Mouse (Mus musculus) heart, embryonic 12.5 days (tissue): Measurements from ENCODE around the gene Psg22. TPM values are rescaled to one million over a fixed set of nuclear protein-coding genes. Genes with fewer than 3 reads are reported as not detected.
"Not testable (repeated sequence)": the region's sequence is repeated elsewhere in the genome, so short reads cannot be mapped to it uniquely, and the experiment has no call there.

Experiments
- ATAC-seq: fragments of 200-750 bp; cut with Nextera tagmentation; 2 replicates; pipeline ENCODE4 v1.8.0; 2017; ENCODE audit warnings: moderate TSS enrichment, moderate library complexity; ENCODE audit not compliant: insufficient number of reproducible peaks, low FRiP score
- H3K27ac ChIP-seq: fragments of 300-500 bp; sonication (generic); 2 replicates; pipeline ENCODE4 v1.5.1; 2016; ENCODE audit warnings: mild to moderate bottlenecking, moderate library complexity; ENCODE audit not compliant: poor library complexity, severe bottlenecking
- H3K27me3 ChIP-seq: fragments of 300-500 bp; sonication (generic); replicated peaks from 2 replicates; pipeline ENCODE4 v1.6.1; 2016; ENCODE audit warnings: mild to moderate bottlenecking, moderate library complexity
- H3K36me3 ChIP-seq: fragments of 300-500 bp; sonication (generic); 2 replicates; pipeline ENCODE4 v1.6.1; 2016; ENCODE audit warnings: mild to moderate bottlenecking, moderate library complexity
- H3K4me1 ChIP-seq: fragments of 300-500 bp; sonication (generic); replicated peaks from 2 replicates; pipeline ENCODE4 v1.6.1; 2016; ENCODE audit warnings: mild to moderate bottlenecking
- H3K4me2 ChIP-seq: fragments of 300-500 bp; sonication (generic); 2 replicates; pipeline ENCODE4 v1.6.1; 2016; ENCODE audit warnings: mild to moderate bottlenecking, moderate library complexity
- H3K4me3 ChIP-seq: fragments of 300-500 bp; sonication (generic); 2 replicates; pipeline ENCODE4 v1.5.1; 2016; ENCODE audit warnings: mild to moderate bottlenecking
- H3K9ac ChIP-seq: fragments of 300-500 bp; sonication (generic); 2 replicates; pipeline ENCODE4 v1.6.1; 2016; ENCODE audit warnings: mild to moderate bottlenecking, moderate library complexity
- H3K9me3 ChIP-seq: fragments of 300-500 bp; sonication (generic); replicated peaks from 2 replicates; pipeline ENCODE4 v1.6.1; 2016; ENCODE audit warnings: mild to moderate bottlenecking, moderate library complexity
- WGBS: fragments of 180-500 bp; shearing (Covaris S2); methylation state at CpG from one replicate; pipeline ENCODE4 v1.1.7; 2016; 5-methylcytosine and 5-hydroxymethylcytosine counted together
- polyA plus RNA-seq: library from polyadenylated mRNA; unstranded; fragments of >200 nt; fragmentation: Nextera tagmentation; extraction: Ambion mirVana; gene quantifications from 2 replicates; pipeline ENCODE4 v1.2.1, GENCODE M21; 2016

Psg22 gene
- polyA plus RNA-seq, 1 experiment from 2014 or later: not detected

DNA sequence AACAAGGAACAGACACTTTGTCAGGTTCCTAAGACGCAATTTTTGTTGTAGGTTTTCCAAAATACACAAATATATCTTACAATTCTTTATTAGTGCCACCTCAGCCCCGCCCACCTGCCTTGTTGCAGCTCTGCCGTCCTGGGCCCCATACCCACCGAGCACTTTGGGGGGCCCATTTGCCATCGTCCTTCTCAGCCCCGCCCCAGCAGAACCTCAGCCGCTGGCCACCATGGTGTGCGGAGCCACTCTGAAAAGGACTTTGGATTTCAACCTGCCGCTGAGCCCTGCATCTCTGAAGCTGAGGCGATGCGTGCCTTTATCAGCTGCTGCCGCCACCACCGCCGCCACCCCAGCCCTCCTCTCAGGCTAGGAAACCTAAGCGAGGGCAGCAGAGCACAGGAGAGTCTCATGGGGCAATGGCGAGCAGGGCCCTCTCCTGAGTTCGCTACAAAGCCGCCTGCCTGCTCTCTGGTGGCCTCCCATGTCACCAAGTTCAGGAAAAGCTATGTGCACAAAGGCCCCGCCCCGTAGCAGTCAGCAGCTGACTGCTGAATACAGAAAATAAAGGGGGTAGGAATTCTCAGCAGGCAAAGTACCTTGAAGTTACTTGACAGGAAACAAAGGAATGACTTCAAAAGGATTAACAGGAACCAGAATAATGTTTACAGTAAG, 28.4 kb downstream of the Psg22 start:
- peak; percentile 64; the same call in 1 of the 2 replicates for ATAC-seq
- Histone ChIP-seq H3K9me3 (no peaks in the 10 kb centered on the region), H3K4me1 (no peaks in the 10 kb centered on the region; the same call in 1 of the 2 replicates), H3K9ac (peak overlapping the region; percentile 52; the same call in 1 of the 2 replicates), H3K27me3 (peaks cover 16% of the 10 kb centered on the region), H3K27ac (no peak overlapping the region), H3K4me2 (peak overlapping the region; percentile 70), H3K4me3 (peak overlapping the region; percentile 41), H3K36me3 (no peaks in the 10 kb centered on the region)
- 9% methylated on average over 20 of the region's 20 CpGs for WGBS

- not testable (repeated sequence) for H3K4me2 ChIP-seq, H3K27ac ChIP-seq, H3K9ac ChIP-seq, H3K4me1 ChIP-seq, ATAC-seq, H3K36me3 ChIP-seq, H3K9me3 ChIP-seq, H3K4me3 ChIP-seq
- peaks cover 16% of the 10 kb centered on the region for H3K27me3 ChIP-seq
- 61% methylated on average over 2 of the region's 2 CpGs for WGBS
These were observed 29.5 kb downstream of the Psg22 start for GRCm38 (mm10) chr7:18747420-18747819.

DNA sequence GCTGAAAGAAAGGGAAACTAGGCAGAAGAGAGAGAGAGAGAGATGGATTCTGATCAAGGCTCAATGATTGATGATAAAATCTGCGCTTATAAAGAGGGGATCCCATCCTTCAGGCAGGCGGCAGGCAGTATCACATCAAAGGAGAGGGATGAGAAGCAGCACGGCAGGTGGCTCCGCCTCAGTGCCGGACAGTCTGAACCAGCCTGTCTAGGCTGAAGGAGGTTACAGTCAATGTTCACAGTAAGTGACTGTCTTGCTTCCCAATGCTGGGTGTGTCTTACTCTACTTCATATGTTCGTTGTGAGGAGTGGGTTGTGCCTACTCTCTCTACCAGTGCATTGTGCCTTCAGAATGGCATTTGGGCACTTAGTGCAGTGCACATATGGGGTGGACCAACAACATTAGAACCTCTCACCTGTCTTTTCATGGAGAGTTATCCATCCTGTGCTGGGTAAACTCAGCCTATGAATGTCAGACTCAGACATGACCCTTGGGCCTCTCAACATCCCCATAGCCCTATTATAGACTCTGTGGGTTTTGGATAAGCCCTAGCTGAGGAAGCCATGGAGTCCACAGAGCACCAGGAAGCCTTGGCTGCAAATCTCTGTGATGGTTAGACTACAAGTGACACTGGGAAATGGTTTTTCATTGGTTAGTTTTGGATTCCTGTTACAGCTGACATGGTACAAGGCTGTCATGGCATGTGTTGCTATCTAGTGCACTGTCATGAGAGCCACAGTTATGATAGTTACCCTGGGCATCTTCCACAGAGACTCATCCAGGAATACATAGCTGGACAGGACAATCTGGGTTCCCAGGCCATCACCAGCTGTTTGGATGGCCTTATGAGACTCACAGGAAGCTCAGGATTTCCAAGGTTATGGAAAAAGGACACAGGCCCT, 31.4 kb downstream of the Psg22 start:
- 0 out of 2 replicates have a peak overlapping the region, but pooled peaks have one; percentile 2 for H3K4me3 ChIP-seq
- H3K36me3 ChIP-seq: no peaks in the 10 kb centered on the region
- 0 out of 2 replicates have a peak, but pooled peaks have one; percentile 18 for ATAC-seq
- H3K9me3 ChIP-seq: no peaks in the 10 kb centered on the region
- H3K27ac ChIP-seq: no peak overlapping the region
- H3K4me1 ChIP-seq: no peaks in the 10 kb centered on the region; the same call in 1 of the 2 replicates
- peaks cover 16% of the 10 kb centered on the region for H3K27me3 ChIP-seq
- 19% methylated on average over 6 of the region's 6 CpGs for WGBS
- H3K4me2 ChIP-seq: peak overlapping the region; percentile 23; the same call in 1 of the 2 replicates
- H3K9ac ChIP-seq: no peak overlapping the region

DNA sequence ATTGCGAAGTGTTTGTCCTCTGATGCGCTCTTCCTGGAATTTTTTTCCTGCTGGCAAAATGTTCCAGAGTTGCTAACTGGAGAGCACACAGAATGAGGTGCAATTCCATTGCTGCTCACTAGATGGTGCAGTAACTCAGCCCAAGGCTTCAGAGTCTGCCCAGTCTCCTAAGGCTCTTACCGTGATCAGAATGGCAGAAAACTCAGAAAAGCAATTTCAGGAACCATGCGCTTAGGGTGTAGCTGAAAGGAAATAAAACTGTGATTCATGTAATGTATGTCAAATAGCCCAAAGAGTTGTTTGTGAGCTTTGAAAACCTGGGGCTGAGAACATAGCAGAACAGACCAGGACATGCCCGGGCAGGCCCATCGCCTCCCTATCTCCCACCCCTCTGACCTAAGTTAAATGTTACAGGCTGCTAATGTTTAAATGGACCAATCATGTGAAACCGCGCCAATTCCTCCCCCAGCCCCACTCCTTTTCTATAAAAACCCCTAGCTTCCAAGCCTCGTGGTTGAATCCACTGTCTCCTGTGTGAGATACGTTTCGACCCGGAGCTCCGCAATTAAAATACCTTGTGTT, 32.1 kb downstream of the Psg22 start:
- peaks cover 16% of the 10 kb centered on the region for H3K27me3 ChIP-seq
- not testable (repeated sequence) for H3K27ac ChIP-seq, H3K4me2 ChIP-seq, H3K4me1 ChIP-seq, H3K9ac ChIP-seq, H3K9me3 ChIP-seq, H3K36me3 ChIP-seq, H3K4me3 ChIP-seq
- ATAC-seq: peak; percentile 68; the same call in 1 of the 2 replicates
- 50% methylated on average over 11 of the region's 13 CpGs for WGBS

- not testable (repeated sequence) for ATAC-seq, H3K36me3 ChIP-seq, H3K4me1 ChIP-seq, H3K9me3 ChIP-seq, H3K27me3 ChIP-seq, H3K9ac ChIP-seq, H3K27ac ChIP-seq, H3K4me3 ChIP-seq, H3K4me2 ChIP-seq
- 76% methylated on average over 7 of the region's 7 CpGs for WGBS
These were observed 42.3 kb downstream of the Psg22 start for GRCm38 (mm10) chr7:18760152-18760551.

- H3K4me3 ChIP-seq, H3K27me3 ChIP-seq, H3K36me3 ChIP-seq, ATAC-seq, H3K27ac ChIP-seq, H3K9ac ChIP-seq, H3K4me2 ChIP-seq, H3K9me3 ChIP-seq, H3K4me1 ChIP-seq: not testable (repeated sequence)
- 25% methylated on average over 1 of the region's 2 CpGs for WGBS
These were observed 45.0 kb downstream of the Psg22 start for GRCm38 (mm10) chr7:18762885-18763284.

Other genes starting within 250 kb of the Psg22 start
- not detected in 2 replicates for gene Psg26, start 233.9 kb upstream of the Psg22 start, polyA plus RNA-seq
- not detected in 2 replicates for gene Psg25, start 185.8 kb upstream of the Psg22 start, polyA plus RNA-seq
- gene Psg27, start 150.8 kb upstream of the Psg22 start, polyA plus RNA-seq: not detected in 2 replicates
- gene Psg23, start 101.6 kb upstream of the Psg22 start, polyA plus RNA-seq: not detected in 2 replicates
- gene Psg21, start 61.4 kb upstream of the Psg22 start, polyA plus RNA-seq: not detected in 2 replicates
- gene Psg20, start 31.9 kb upstream of the Psg22 start, polyA plus RNA-seq: not detected in 2 replicates
- not detected in 2 replicates for gene Psg19, start 80.4 kb downstream of the Psg22 start, polyA plus RNA-seq
- not detected in 2 replicates for gene Psg17, start 103.5 kb downstream of the Psg22 start, polyA plus RNA-seq
- gene Mill2, start 121.9 kb downstream of the Psg22 start, polyA plus RNA-seq: 0.17 and 0.31 TPM in 2 replicates
- gene Pglyrp1, start 153.2 kb downstream of the Psg22 start, polyA plus RNA-seq: 0.83 and 0.96 TPM in 2 replicates
- gene Ccdc61, start 192.3 kb downstream of the Psg22 start, polyA plus RNA-seq: 23.3 and 24.0 TPM in 2 replicates
- gene Nova2, start 207.8 kb downstream of the Psg22 start, polyA plus RNA-seq: 0.60 and 0.64 TPM in 2 replicates